Mouse (Mus musculus) spleen, adult 2 months (tissue): ENCODE data around the gene Adam17. TPM values are rescaled to one million over a fixed set of nuclear protein-coding genes. Genes with fewer than 3 reads are reported as not detected.

Experiments used
- DNase-seq, 2 experiments: peaks; one replicate each; pipeline versions ENCODE4 v3.0.0 to v3.0.0-alpha.2; 2012 to 2021; ENCODE audit warnings: low spot score in 2 of 2, low read depth in 1 of 2
- H3K27ac ChIP-seq: fragments of 200-500 bp; 2 replicates; pipeline ENCODE4 v1.5.1; 2012; ENCODE audit warnings: low read length, inconsistent platforms; ENCODE audit not compliant: insufficient read depth
- H3K27me3 ChIP-seq: fragments of 200-500 bp; 2 replicates; pipeline ENCODE4 v1.6.1; 2012; ENCODE audit warnings: mild to moderate bottlenecking, moderate library complexity, low read length, inconsistent platforms; ENCODE audit not compliant: control insufficient read depth, insufficient read depth
- H3K36me3 ChIP-seq: fragments of 200-500 bp; 2 replicates; pipeline ENCODE4 v1.6.1; 2012; ENCODE audit warnings: mild to moderate bottlenecking, low read length, inconsistent platforms; ENCODE audit not compliant: control insufficient read depth, insufficient read depth
- H3K4me1 ChIP-seq: fragments of 200-500 bp; 2 replicates; pipeline ENCODE4 v1.6.1; 2011; ENCODE audit warnings: inconsistent platforms; ENCODE audit not compliant: control insufficient read depth, insufficient read depth, insufficient read length
- H3K4me3 ChIP-seq: fragments of 200-500 bp; 2 replicates; pipeline ENCODE4 v1.5.1; 2011; ENCODE audit warnings: mild to moderate bottlenecking, inconsistent platforms; ENCODE audit not compliant: insufficient read depth, insufficient read length; ENCODE audit errors: extremely low read depth
- CTCF ChIP-seq: fragments of 200-500 bp; IDR thresholded peaks from 2 replicates; pipeline ENCODE4 v1.5.1; 2011; ENCODE audit warnings: mild to moderate bottlenecking, inconsistent platforms; ENCODE audit not compliant: insufficient read depth, insufficient read length, insufficient replicate concordance; ENCODE audit errors: extremely low read depth
- POLR2A ChIP-seq: fragments of 200-500 bp; IDR thresholded peaks from 2 replicates; pipeline ENCODE4 v1.6.1; 2011; ENCODE audit warnings: low read depth, low read length, inconsistent platforms
- WGBS: fragments of 180-500 bp; shearing (Covaris S2); methylation state at CpG from one replicate; pipeline ENCODE4 v1.1.7; 2018; 5-methylcytosine and 5-hydroxymethylcytosine counted together
- polyA plus RNA-seq: library from polyadenylated mRNA; depleted of rRNA; stranded (reverse); fragments of >200 nt; gene quantifications from 2 replicates; pipeline ENCODE4 v1.2.3, GENCODE M21; 2012

The Adam17 gene
- polyA plus RNA-seq, 1 experiment: 20.3 TPM

DNA sequence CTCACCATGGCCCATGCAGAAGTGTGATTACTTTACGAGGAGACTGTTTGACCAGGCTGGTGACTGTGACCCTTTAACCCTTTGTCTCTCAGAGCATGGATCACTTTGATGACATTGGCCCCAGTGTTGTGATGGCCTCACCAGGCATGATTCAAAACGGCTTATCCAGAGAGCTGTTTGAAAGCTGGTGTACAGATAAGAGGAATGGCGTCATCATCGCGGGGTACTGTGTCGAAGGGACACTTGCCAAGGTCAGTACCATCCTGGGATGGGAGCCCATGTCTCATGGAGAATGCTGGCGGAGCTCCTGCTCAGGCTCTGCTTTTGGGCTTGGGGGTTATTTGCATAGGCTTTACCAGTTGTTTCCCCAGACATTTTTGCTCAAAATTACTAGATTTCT lies 72.1 kb downstream of the Adam17 start:
- DNase-seq: no peak
- Histone ChIP-seq H3K4me3 (no peak overlapping the region), H3K36me3 (peaks cover 62% of the 10 kb centered on the region), H3K27me3 (no peaks in the 10 kb centered on the region), H3K27ac (no peak overlapping the region), H3K4me1 (no peaks in the 10 kb centered on the region)
- 94% methylated on average over 7 of the region's 7 CpGs for WGBS
- no peak for TF ChIP-seq CTCF
- TF ChIP-seq POLR2A: no peak

DNA sequence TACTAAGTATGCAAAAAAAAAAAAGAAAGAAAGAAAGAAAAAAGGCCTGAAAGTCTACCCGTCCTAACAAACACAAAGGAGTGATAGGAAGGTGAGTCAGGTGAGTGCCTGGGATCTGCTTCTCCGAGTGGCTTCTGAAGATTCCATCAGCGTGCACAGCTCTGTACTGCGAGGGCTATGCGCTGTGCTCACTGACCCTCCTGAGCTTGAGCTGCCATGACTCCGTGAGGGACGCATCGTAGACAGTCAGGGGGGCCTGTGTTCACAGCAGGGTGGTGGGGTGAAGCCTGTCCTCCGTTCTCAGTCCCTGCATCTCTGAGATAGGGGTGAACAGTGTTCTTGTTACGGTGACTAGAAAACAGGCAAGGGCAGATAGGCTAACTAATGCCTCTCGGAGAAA lies 74.6 kb downstream of the Adam17 start:
- TF ChIP-seq POLR2A: no peak
- TF ChIP-seq CTCF: no peak
- H3K4me1 ChIP-seq: no peaks in the 10 kb centered on the region
- H3K27me3 ChIP-seq: no peaks in the 10 kb centered on the region
- no peak for DNase-seq
- no peak overlapping the region for H3K27ac ChIP-seq
- peaks cover 68% of the 10 kb centered on the region for H3K36me3 ChIP-seq
- no peak overlapping the region for H3K4me3 ChIP-seq
- WGBS: 96% methylated on average over 11 of the region's 11 CpGs

DNA sequence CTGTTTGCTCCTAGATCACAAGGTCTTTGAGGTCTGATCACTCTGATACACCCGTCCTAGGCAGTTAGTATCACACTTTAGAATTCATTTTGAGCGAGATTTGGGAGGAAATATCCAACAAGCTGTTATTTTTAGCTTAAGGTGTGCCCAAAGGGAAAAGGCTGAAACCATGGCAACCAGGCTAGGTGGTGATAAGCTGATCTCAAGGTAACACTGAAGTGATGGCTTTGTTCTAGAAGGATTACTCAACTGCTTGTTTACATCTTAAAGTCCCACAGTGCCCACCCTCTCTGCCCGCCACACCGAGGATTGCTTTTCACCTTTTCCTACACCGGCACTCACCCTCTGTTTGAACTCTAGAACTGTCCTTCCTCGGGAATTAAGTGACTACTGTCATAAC lies 83.8 kb downstream of the Adam17 start:
- H3K4me1 ChIP-seq: no peaks in the 10 kb centered on the region; the same call in 1 of the 2 replicates
- no peak overlapping the region for H3K4me3 ChIP-seq
- DNase-seq: no peak
- peaks cover 30% of the 10 kb centered on the region for H3K36me3 ChIP-seq
- no peak overlapping the region for H3K27ac ChIP-seq
- 84% methylated on average over 6 of the region's 6 CpGs for WGBS
- TF ChIP-seq CTCF: no peak
- TF ChIP-seq POLR2A: no peak
- no peaks in the 10 kb centered on the region for H3K27me3 ChIP-seq

DNA sequence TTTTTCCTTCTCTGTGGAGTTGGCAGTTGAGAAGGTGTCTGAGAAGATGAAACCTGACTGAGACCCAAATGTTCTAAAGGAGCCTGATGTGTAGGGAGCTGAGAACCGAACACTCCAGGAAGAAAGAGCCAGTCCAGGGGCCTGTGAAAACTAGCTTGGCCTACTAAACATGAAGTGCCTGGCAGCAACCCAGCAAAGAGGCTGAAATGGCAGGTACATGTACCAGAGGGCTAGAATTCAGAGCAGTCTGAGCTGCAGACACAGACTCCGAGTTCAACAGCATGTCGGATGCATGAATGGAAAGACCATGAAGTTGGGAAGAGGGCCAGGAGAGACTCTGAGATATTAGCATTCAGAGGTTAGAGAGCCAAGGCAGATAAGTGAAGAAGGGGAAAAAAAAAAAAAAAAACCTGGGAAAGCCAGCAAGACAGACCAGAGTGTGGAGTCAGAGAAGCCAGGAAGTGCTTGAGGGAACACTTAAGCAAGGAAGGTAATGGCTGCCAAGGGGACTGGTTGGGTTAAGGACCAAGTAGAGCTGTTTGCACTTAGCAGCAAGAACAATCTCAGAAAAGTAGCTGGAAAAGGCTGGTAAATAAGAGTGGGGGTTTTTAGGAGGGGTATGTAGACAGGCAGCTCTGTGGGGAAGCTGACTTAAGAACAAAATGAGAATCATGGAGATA lies 84.6 kb downstream of the Adam17 start:
- H3K27ac ChIP-seq: no peak overlapping the region
- no peaks in the 10 kb centered on the region for H3K27me3 ChIP-seq
- H3K4me3 ChIP-seq: no peak overlapping the region
- 90% methylated on average over 3 of the region's 3 CpGs for WGBS
- TF ChIP-seq CTCF (no peak), POLR2A (no peak)
- peaks cover 23% of the 10 kb centered on the region for H3K36me3 ChIP-seq
- H3K4me1 ChIP-seq: no peaks in the 10 kb centered on the region; the same call in 1 of the 2 replicates
- no peak for DNase-seq

DNA sequence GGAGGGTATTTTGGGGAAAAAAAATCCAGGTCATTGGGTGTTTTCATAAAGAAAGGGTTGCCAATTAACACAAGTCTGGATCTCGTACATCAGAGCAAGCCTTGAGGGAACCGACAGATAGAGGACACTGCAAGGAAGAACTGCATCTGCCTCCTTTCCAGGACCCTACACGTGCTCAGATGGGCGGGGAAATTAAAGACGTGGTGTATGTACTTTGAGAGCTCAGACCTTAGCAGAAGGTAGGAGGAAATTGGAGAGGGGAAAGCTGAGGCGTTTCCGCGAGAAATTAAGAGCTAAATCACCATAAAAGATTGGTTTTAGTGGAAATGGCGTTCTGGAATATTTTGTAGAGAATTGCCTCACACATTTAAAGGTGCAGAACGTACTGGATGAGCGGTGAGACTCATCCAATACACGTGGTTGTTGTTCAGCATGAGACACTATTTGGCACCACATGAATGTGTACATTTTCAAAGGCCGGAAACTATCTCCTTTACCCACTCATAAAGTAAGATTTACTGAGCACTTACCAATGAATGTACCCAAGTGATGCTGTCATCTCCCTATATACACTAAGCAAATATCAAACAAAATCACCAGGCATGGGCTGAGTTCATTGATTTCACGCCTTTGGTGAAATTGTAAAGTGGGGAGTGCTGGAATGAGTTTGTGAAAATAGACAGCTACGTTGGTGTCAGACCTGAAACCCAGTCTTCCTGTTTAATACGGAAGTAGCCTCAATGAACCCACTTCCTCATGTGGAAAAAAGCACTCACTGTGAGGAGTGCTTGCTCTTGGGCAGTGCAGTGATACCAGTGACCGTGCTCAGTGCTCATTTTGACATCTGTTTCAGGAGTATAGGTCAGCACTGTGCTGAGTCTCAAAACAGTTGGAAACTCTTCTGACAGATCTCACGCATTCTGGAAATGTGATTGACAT lies 86.5 kb downstream of the Adam17 start:
- Histone ChIP-seq H3K36me3 (peaks cover 9% of the 10 kb centered on the region), H3K27ac (peak overlapping the region; percentile 96), H3K4me3 (peak overlapping the region; percentile 82), H3K4me1 (no peaks in the 10 kb centered on the region; the same call in 1 of the 2 replicates), H3K27me3 (no peaks in the 10 kb centered on the region)
- TF ChIP-seq CTCF (no peak), POLR2A (no peak)
- peak; percentile 34 to 50 for DNase-seq
- WGBS: 10% methylated on average over 18 of the region's 18 CpGs

DNA sequence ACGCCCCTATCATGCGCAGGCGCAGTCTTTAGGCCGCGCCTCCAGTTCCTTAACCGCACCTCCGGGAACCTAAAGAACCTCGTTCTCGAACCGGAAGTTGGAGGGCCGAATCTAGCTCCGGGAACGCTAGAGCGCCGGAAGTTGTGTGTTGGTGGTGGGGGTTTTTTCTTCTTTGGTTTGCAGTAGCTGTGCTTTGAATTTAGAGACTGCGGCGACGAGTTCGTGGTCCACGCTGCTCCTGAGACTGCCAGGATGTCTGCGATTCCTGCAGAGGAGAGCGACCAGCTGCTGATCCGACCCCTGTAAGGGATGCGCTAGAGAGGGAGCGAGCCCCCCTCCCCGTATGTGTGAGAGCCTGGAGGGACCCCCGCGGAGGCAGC lies 87.2 kb downstream of the Adam17 start, which contains the start of gene Itgb1bp1:
Itgb1bp1 (minus strand) TSS at position 42 of the 380 bp plus-strand sequence.
- DNase-seq: peak; percentile 93 to 94
- no peaks in the 10 kb centered on the region for H3K27me3 ChIP-seq
- H3K4me3 ChIP-seq: peak within 1 kb of the TSS; percentile 82
- TF ChIP-seq CTCF (no peak), POLR2A (no peak; the same call in 1 of the 2 replicates)
- WGBS: under 1% methylated on average over 28 of the region's 28 CpGs
- peaks cover 6% of the 10 kb centered on the region; the same call in 1 of the 2 replicates for H3K36me3 ChIP-seq
- H3K4me1 ChIP-seq: no peaks in the 10 kb centered on the region; the same call in 1 of the 2 replicates
- H3K27ac ChIP-seq: peak within 1 kb of the TSS; percentile 96
